7 mouse cellular contexts compared by ENCODE assay signal in the genomic region with DNA sequence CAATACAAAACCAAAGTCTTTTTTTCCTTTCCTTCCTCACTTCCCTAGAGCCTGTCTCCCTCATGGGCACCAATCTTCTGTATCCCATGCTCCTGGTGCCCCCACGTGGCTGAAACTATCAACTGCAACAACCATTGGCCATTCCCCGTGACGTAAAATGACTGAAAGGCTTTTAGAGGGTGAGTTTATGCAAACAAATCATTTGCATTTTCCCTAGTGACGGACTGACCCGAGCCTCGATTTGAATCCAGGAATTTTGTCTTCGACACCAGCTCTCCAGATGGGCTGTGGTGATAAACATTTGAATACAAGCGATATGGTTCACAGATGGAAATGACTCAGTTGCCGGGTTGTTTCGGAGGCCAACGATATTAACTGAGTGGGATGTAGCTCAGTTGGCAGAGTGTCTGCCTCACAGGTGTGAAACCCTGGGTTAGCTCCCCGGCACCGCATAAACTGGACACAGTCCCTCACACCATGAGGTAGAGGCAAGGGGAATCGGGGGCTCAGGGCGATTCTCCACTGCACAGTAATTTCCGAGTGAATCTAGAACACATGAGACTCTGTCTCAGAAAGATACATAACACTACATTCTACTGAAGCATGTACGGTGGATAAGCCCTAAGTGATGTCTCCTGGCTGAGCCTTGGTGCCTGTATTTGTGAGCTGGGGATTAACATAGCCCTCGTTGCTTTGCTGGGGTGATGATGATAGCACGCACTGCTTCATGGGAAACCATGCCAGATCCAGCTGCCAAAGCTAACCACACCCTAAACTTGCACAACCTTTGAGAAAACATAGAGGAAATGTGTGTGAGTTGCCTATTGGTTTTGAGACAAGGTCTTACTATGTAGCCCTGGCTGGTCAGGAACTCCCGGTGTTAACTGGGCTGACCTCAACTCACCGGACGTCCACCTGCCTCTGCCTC. TPM values are rescaled to one million over a fixed set of nuclear protein-coding genes. Genes with fewer than 3 reads are reported as not detected.
DNase-seq lines count a peak whose midpoint lies in the region; ATAC-seq and TF ChIP-seq lines count a peak whose summit lies in the region.

No protein-coding gene starts in this region.

- 0 out of 2 replicates have a peak, but pooled peaks cover 3% of the 10 kb centered on the region for H3K9me3 ChIP-seq in intestine, embryonic 14.5 days (ENCODE audit: control insufficient read depth, low read length)

- 37% methylated on average over 22 of the region's 22 CpGs for WGBS in intestine, embryonic 14.5 days

- peak; percentile 90 for TF ChIP-seq CTCF in gastrocnemius, adult 2 months (IDR thresholded peaks at IDR 0.05)

- intact Hi-C loops in gastrocnemius, adult 2 months (cut with DNase I) = loop anchor here (2.0 to 5.0 kb wide), 2 partner anchors 50 to 108 kb away; no protein-coding TSS in a partner anchor

- DNase-seq in adrenal gland, adult 2 months = peak; percentile 88
- peak; percentile 86 for DNase-seq in gastrocnemius, adult 2 months
- peak; percentile 95 for DNase-seq in intestine, embryonic 14.5 days (ENCODE audit: low spot score)
- DNase-seq in left cerebral cortex, adult 9 months (ENCODE audit: low spot score in 2 of 2) = peak; percentile 64 to 96
- peak; percentile 83 for DNase-seq in mesoderm, embryonic 11.5 days (ENCODE audit: low read depth, low spot score)
- DNase-seq in right cerebral cortex, postnatal 36 days (ENCODE audit: low spot score in 2 of 2) = peak; percentile 84 to 87

- H3K4me2 ChIP-seq in intestine, embryonic 14.5 days (ENCODE audit: low read length) = 0 out of 2 replicates have a peak overlapping the region, but pooled peaks have one; percentile 15

- H3K36me3 ChIP-seq in intestine, embryonic 14.5 days (ENCODE audit: control insufficient read depth, insufficient read depth, low read length) = no peaks in the 10 kb centered on the region

- peak overlapping the region; percentile 82 for H3K27ac ChIP-seq in gastrocnemius, adult 2 months
- no peak overlapping the region for H3K27ac ChIP-seq in intestine, embryonic 14.5 days (ENCODE audit: low read depth)

- ATAC-seq in common myeloid progenitor, adult 5-6 weeks (replicated peaks; ENCODE audit: low read depth, poor library complexity, severe bottlenecking) = peak; percentile 89
- ATAC-seq in intestine, embryonic 14.5 days (replicated peaks; ENCODE audit: low FRiP score, low TSS enrichment, low read depth) = 0 out of 2 replicates have a peak, but pooled peaks have one; percentile 36

- H3K27me3 ChIP-seq in intestine, embryonic 14.5 days (replicated peaks; ENCODE audit: control insufficient read depth, insufficient read depth, low read length) = 0 out of 2 replicates have a peak, but pooled peaks cover 2% of the 10 kb centered on the region

- no peak overlapping the region for H3K9ac ChIP-seq in intestine, embryonic 14.5 days (ENCODE audit: low read length)

- H3K4me1 ChIP-seq in intestine, embryonic 14.5 days (replicated peaks; ENCODE audit: control insufficient read depth, insufficient read depth, low read length) = no peaks in the 10 kb centered on the region

- peak overlapping the region; percentile 44 for H3K4me3 ChIP-seq in gastrocnemius, adult 2 months
- H3K4me3 ChIP-seq in intestine, embryonic 14.5 days (ENCODE audit: low read depth, low read length) = 0 out of 2 replicates have a peak overlapping the region, but pooled peaks have one; percentile 2

RNA-seq across cellular contexts. Expression of gene Mul1, which starts 7.4 kb away (rescaled TPM):
- 10 to 100 TPM; 45.1 to 61.0 TPM for total RNA-seq in adrenal gland, adult 2 months (2021)
- polyA plus RNA-seq in adrenal gland, adult 2 months (2012; rRNA removed) = 20.4 and 26.9 TPM in 2 replicates
- total RNA-seq in common myeloid progenitor, adult 5-6 weeks (2017) = 4.7 and 7.3 TPM in 2 replicates
- 10 to 100 TPM; 37.5 to 45.5 TPM for total RNA-seq in gastrocnemius, adult 2 months (2021)
- polyA plus RNA-seq in intestine, embryonic 14.5 days (2014; fragmentation: Nextera tagmentation; extraction: Ambion mirVana) = 19.4 and 20.1 TPM in 2 replicates

RNA-seq across cellular contexts. Expression of gene Camk2n1, which starts 27.1 kb away (rescaled TPM):
- total RNA-seq in adrenal gland, adult 2 months (2021) = 10 to 100 TPM; 24.4 to 26.4 TPM
- polyA plus RNA-seq in adrenal gland, adult 2 months (2012; rRNA removed) = 30.9 and 69.4 TPM in 2 replicates
- total RNA-seq in common myeloid progenitor, adult 5-6 weeks (2017) = 0.10 TPM in 1 of 2 replicates, not detected in the other
- total RNA-seq in gastrocnemius, adult 2 months (2021) = 1 to 10 TPM; 5.8 to 7.0 TPM
- polyA plus RNA-seq in intestine, embryonic 14.5 days (2014; fragmentation: Nextera tagmentation; extraction: Ambion mirVana) = 5.3 and 5.9 TPM in 2 replicates

RNA-seq across cellular contexts. Expression of gene Fam43b, which starts 30.7 kb away (rescaled TPM):
- total RNA-seq in adrenal gland, adult 2 months (2021) = 1 to 10 TPM; 2.1 to 4.8 TPM
- polyA plus RNA-seq in adrenal gland, adult 2 months (2012; rRNA removed) = 10.3 and 10.9 TPM in 2 replicates
- total RNA-seq in common myeloid progenitor, adult 5-6 weeks (2017) = not detected in 2 replicates
- not detected for total RNA-seq in gastrocnemius, adult 2 months (2021)
- 0.07 TPM in 2 replicates for polyA plus RNA-seq in intestine, embryonic 14.5 days (2014; fragmentation: Nextera tagmentation; extraction: Ambion mirVana)

RNA-seq across cellular contexts. Expression of gene Cda, which starts 59.2 kb away (rescaled TPM):
- total RNA-seq in adrenal gland, adult 2 months (2021) = 10 to 100 TPM; 11.2 to 15.5 TPM
- 26.4 and 31.5 TPM in 2 replicates for polyA plus RNA-seq in adrenal gland, adult 2 months (2012; rRNA removed)
- total RNA-seq in common myeloid progenitor, adult 5-6 weeks (2017) = not detected in 2 replicates
- total RNA-seq in gastrocnemius, adult 2 months (2021) = 1 to 10 TPM in 1 of 2 experiments, under 1 TPM in 1; 0.56 to 1.2 TPM
- 12.3 and 17.5 TPM in 2 replicates for polyA plus RNA-seq in intestine, embryonic 14.5 days (2014; fragmentation: Nextera tagmentation; extraction: Ambion mirVana)
